Mouse (Mus musculus) left cerebral cortex, postnatal 10 days (tissue): Measurements from ENCODE around the gene Ajuba. TPM values are rescaled to one million over a fixed set of nuclear protein-coding genes. Genes with fewer than 3 reads are reported as not detected.

Source experiments
- DNase-seq, 2 experiments: peaks; one replicate each; pipeline ENCODE4 v3.0.0; 2021 to 2022; ENCODE audit warnings: low spot score in 2 of 2, mixed read lengths in 1 of 2; ENCODE audit errors: extremely low spot score in 1 of 2
- intact Hi-C: fragments of 180-260 bp; cut with DNase I; formaldehyde crosslinking; loops from one replicate; pipeline ENCODE4 v1.15.1; 2025
- microRNA-seq: library from miRNA; unstranded; fragments of <30 nt; microRNA quantifications from one replicate; pipeline ENCODE4 v1.2.0, GENCODE M21; 2022
- total RNA-seq, 2 experiments: library from RNA; stranded (reverse); gene quantifications; 2 replicates each; pipeline ENCODE4 v1.2.3; 2021

Ajuba gene
- total RNA-seq, 2 experiments from 2014 or later: 3.2 to 3.7 TPM

- intact Hi-C loops: no loop called here
- DNase-seq: no peak
Observed at GRCm38 (mm10) chr14:54560527-54561242, 16.7 kb downstream of the Ajuba start.

DNA sequence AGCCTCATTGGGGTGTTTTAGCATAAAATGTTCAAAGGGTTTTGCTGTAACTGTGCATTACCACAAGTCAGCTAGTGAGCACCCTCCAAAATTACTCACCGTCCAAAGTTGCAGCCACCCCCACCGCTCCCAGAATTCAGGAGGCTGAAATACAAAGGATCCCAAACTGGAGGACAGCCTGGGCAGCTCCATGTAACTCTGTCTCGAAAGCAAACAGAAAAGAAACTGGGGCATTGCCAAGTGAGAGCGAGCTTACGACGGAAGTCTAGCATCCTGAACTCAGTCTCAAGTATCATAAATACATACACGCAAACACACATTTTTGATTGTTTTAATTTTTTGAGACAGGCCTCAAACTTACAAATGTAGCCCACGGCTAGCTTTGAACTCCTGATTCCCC is 20.0 kb downstream of the Ajuba start:
- intact Hi-C loops: no loop called here
- no peak for DNase-seq

GRCm38 (mm10) chr14:54553975-54554769 is 23.2 kb downstream of the Ajuba start, which contains the start of gene Haus4:
Haus4 (minus strand) TSS chr14:54554616.
- intact Hi-C loops: no loop called here
- peak; percentile 27 to 88 for DNase-seq

DNA sequence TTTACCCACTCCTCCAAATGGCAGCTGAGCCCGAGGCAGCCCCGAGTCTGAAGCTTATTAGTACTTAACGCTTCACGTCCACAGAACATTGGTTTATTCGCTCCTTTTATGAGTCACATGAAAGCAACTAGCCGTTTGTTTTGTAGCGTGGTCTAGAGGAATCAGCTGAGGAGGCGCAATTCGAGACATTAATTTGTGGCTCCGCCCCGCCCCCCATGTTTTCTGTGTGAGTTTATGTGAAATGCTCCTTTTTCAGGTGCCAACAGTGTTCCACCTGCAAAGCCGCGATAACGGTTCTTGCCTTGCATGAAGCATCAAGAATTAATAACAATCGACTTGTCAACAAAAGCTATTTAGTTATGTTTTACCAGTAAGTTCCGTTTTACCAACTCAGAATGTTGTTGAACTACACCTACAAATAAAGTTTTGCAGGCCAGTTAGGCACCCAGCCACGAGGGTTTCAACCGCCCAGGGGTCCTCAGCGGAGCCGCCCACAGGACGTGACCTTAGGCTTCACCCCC is 23.8 kb downstream of the Ajuba start:
- intact Hi-C loops: no loop called here

GRCm38 (mm10) chr14:54544703-54545102 is 32.7 kb downstream of the Ajuba start:
- no peak for DNase-seq
- intact Hi-C loops: no loop called here

More for the DNA sequence above, 23.8 kb downstream of the Ajuba start:
- no peak for DNase-seq

DNA sequence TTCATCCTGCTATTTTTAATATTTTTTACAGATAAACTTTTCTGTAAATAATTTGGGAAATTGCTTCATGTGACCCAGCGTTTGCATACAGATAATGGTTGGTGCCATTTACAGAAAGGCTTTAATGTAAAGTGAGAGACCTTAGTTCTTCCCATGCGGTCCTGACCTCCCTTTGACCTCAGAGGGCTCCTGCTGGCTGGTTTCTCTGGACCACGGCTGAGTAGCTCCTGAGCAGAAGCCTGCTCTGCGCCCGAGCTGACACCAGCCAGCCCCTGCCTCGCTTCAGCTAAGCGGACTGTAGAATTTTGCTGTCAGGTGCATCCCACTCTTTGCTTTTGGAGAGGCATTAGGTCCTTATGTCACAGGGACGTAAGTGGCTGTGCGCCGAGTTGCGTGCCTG is 36.6 kb downstream of the Ajuba start:
- DNase-seq: no peak

GRCm38 (mm10) chr14:54538580-54538979 is 38.8 kb downstream of the Ajuba start:
- DNase-seq: no peak
- intact Hi-C loops: no loop called here

More for the DNA sequence above, 36.6 kb downstream of the Ajuba start:
- intact Hi-C loops: no loop called here

- peak; percentile 74 to 82 for DNase-seq
- intact Hi-C loops: loop anchor here (5.0 kb wide), 1 partner anchor 114 kb away; the partner anchor contains the start of genes Cdh24 and Gm17606
Observed at GRCm38 (mm10) chr14:54528446-54529111, 48.8 kb downstream of the Ajuba start.

DNA sequence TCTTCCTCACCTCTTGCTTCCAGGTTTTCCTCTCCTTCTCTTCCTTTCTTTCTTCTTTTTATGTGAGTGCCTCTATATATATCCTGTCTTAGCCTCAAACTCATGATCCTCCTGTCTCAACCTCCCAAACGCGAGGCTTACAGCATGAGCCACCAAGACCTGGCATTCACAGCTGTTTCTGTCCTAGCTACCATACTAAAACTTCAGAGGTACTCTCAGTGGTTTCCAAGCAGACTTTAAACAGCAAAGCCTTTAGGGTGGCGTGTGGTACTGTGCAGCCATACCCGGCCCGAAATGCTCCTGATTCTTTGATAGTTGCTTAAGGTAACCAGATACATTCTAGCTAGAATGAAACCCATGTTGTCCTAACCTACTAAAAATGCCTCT is 49.4 kb downstream of the Ajuba start:
- intact Hi-C loops: loop anchor here (5.0 kb wide), 1 partner anchor 114 kb away; the partner anchor contains the start of genes Cdh24 and Gm17606
- DNase-seq: no peak

DNA sequence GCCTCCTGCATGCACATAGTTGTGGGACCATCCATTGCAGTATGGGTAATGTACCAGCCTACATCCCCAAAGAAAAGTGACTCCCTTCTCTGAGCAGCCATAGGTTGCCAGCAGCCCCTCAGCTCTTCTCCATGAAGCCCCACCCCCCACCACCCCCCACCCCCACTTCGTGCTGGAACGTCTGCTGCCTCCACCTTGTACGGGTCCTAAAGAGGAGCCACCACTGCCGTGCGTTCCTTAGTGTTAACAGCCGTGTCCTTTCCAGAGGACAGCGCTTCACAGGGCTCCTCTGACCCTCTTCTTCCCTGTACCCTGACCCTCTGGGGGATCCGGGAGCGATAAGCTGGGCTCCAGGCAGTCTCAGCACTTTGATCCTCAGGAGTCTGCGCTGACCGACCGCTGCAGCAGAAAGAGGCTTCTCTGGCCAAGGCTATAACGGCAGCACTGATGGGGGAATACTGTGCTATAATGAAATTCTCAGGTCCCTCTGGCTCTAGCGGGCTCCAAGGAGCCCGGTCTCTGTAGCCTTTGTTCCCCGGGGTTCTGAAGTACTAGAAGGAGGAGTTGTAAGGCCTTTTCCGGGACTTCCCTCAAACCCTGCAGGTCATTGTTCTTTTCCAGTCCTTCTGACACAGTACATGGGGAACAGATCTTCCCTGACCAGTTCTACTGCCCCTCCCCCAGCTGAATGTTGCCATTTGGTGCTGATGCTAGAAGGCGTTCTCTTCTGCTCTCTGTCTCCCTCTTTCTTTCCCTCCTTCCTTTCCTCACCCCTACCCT is 49.9 kb downstream of the Ajuba start:
- DNase-seq: peak in 1 of 2 experiments; percentile 43
- intact Hi-C loops: loop anchor here (5.0 kb wide), 1 partner anchor 115 kb away; the partner anchor contains the start of genes Cdh24 and Gm17606

DNA sequence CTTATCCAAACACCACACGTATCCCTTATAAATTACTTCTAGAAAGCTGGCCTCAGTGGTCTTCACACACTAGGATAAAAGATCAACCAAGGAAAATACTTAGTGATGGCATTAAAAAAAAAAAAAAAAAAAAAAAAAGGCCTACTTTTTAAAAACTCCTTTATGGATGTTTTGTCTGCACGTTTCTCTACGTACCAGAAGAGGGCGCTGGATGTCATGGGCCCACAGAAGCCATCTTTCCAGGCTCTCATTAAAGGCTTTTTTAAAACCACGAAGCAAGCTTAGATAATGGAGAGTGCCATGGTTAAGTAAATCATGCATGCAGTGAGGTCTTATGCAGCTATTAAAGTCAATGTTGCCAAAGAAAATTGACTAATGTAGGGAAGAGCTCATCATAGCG is 53.8 kb downstream of the Ajuba start:
- no peak for DNase-seq
- intact Hi-C loops: no loop called here

Small RNA genes lying within 50 kb of the gene (microRNA-seq; reads per million reads assigned to microRNA genes)
- gene Mir686: not detected

Other genes with a start within 250 kb of the Ajuba start
- gene Oxa1l, start 216.7 kb downstream of the Ajuba start, total RNA-seq: 10 to 100 TPM; 61.6 to 66.4 TPM
- gene Slc7a7, start 159.8 kb downstream of the Ajuba start, total RNA-seq: 1 to 10 TPM; 2.1 to 2.2 TPM
- 100 to 1,000 TPM; 103 to 105 TPM for gene Mrpl52, start 150.6 kb downstream of the Ajuba start, total RNA-seq
- 10 to 100 TPM; 28.4 to 35.9 TPM for gene Mmp14, start 145.9 kb downstream of the Ajuba start, total RNA-seq
- gene Lrp10, start 113.4 kb downstream of the Ajuba start, total RNA-seq: 10 to 100 TPM; 27.5 to 34.5 TPM
- gene Rem2, start 101.5 kb downstream of the Ajuba start, total RNA-seq: 10 to 100 TPM; 14.5 to 16.7 TPM
- gene Prmt5, start 60.0 kb downstream of the Ajuba start, total RNA-seq: 10 to 100 TPM; 88.4 to 93.1 TPM
- 1 to 10 TPM; 3.3 to 4.5 TPM for gene Haus4, start 22.9 kb downstream of the Ajuba start, total RNA-seq
- 1 to 10 TPM; 3.6 to 5.8 TPM for gene 4931414P19Rik, start 28.4 kb upstream of the Ajuba start, total RNA-seq
- 100 to 1,000 TPM; 196 to 203 TPM for gene Psmb5, start 40.5 kb upstream of the Ajuba start, total RNA-seq
- not detected for gene Psmb11, start 43.9 kb upstream of the Ajuba start, total RNA-seq
- gene Gm17606, start 63.4 kb upstream of the Ajuba start, total RNA-seq: not detected
- 10 to 100 TPM; 11.8 to 15.4 TPM for gene Cdh24, start 63.8 kb upstream of the Ajuba start, total RNA-seq
- 10 to 100 TPM; 23.6 to 25.1 TPM for gene 1700123O20Rik, start 108.7 kb upstream of the Ajuba start, total RNA-seq
- gene Acin1, start 109.4 kb upstream of the Ajuba start, total RNA-seq: 100 to 1,000 TPM; 195 to 199 TPM
- under 1 TPM; 0.15 to 0.22 TPM for gene Gm29776, start 121.3 kb upstream of the Ajuba start, total RNA-seq
- not detected for gene Cebpe, start 134.6 kb upstream of the Ajuba start, total RNA-seq
- gene Slc7a8, start 204.4 kb upstream of the Ajuba start, total RNA-seq: 10 to 100 TPM; 62.2 to 67.9 TPM
- not detected for gene Rnf212b, start 236.6 kb upstream of the Ajuba start, total RNA-seq